Mouse (Mus musculus) erythroblast, embryonic 14.5 days (primary cell): ENCODE measurements around the gene Upk1a.

Source experiments
- GATA1 ChIP-seq: IDR thresholded peaks from 2 replicates; pipeline ENCODE4 v1.6.1; 2012; ENCODE audit warnings: low read length, inconsistent platforms, mixed read lengths
- TAL1 ChIP-seq: IDR thresholded peaks from 3 replicates; pipeline ENCODE4 v1.6.1; 2012; ENCODE audit warnings: low read length, inconsistent platforms, mixed read lengths

GRCm38 (mm10) chr7:30553810-30554584, 58.6 kb downstream of the Upk1a start:
- TF ChIP-seq GATA1 (no peak), TAL1 (no peak)
